Mouse (Mus musculus): ENCODE results near the gene Ncbp1.

Gene Ncbp1

DNA sequence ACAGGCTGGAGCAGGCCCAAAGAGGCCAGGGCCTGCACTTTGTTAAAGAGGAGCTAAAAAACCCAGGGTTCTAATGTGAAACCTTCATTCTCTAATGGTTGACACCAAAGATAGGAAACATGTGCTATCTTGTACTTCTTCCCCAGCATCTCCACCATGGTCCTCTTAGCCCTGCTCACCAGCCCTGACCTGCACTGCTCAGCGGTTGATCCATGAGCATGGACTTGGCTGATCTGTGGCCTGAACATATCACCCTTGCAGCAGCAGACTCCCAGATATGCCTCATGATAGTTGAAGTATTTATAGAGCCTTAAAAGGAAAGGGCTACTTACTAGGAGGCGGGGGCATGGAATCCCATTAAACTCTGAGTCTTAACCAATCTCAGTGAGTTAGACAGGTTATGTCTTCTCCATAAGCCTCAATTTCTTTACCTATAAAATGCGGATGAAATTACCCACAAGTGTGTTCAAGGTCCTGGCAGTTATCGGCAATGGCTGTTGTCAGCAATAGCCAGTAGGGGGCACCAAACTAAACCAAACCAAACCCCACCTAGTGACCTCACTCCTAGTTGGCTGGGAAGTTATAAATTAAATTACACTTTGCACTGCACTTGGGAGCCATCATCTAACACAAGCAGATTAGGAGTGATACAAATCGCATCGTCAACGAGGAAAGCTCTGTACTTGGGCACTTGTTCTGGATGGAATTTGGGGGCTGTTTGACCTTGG, 63.6 kb downstream of the Ncbp1 start:
- peak in 1 of 2 experiments; percentile 26 for DNase-seq (ENCODE audit: low spot score in 2 of 2)

DNA sequence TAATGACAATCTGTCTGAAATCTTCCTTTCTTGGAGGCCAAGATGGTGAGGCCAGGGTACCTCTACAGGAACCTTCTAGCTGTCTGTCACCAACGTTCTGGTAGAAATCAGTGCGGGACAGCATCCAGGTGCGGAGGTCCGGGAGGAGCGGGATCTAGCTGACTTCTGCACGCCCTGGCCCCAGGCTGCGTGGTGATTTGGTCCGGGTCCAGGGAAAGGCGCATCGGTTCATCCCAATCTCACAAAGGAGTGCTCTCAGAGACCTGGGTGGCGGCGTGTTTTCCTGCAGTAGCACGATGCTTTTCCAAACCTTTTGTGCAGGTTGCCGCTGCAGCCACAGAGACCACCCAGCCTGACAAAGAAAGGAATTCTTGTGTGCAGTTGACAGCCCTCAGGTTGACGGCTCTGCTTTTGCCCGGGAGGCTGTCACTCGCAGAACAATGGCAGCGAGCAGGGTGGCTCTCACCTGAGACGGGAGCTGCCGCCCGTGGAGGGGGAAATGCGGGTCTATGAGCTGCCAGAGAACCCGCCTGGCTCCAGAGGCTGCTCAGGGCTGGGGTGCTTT, 64.2 kb downstream of the Ncbp1 start:
- DNase-seq (ENCODE audit: low spot score in 2 of 2), result no peak

DNA sequence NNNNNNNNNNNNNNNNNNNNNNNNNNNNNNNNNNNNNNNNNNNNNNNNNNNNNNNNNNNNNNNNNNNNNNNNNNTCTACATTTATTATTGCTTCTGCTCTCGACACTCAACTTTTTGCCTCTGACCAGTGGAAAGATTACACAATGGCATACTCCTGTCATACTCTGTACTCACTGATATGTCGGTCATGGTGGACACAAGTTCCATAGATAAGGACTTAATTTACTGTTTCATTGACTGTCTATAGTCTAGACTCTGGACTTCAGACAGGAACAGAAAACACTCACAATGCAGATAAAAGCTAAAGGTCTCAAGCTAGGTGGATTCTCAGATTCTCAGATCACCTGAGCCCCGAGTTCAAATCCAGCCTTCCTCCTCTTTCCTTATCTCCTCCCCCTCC, 82.7 kb downstream of the Ncbp1 start:
- no peak for DNase-seq (ENCODE audit: low spot score in 2 of 2)

Measured in urinary bladder, postnatal 4 days (tissue).